Mouse (Mus musculus): ENCODE results near the gene Tbp. TPM values are rescaled to one million over a fixed set of nuclear protein-coding genes. Genes with fewer than 3 reads are reported as not detected.
A peak's percentile ranks its signal among the peaks of the same experiment; 100 is the strongest.

The Tbp gene
- total and polyA plus RNA-seq, 3 experiments = 38.5 to 490 (median 79.6) TPM

GRCm38 (mm10) chr17:15530141-15530540, 30.5 kb downstream of the Tbp start:
- Histone ChIP-seq H3K4me1 (ENCODE audit: control insufficient read depth in 1 of 2, insufficient read depth in 2 of 2, low read length in 2 of 2) (peaks cover 22 to 25% of the 10 kb centered on the region in 2 experiments), H3K9me3 (replicated peaks; ENCODE audit: insufficient read depth, low read length) (no peaks in the 10 kb centered on the region), H3K27me3 (ENCODE audit: control insufficient read depth in 1 of 2, insufficient read depth in 2 of 2, low read length in 2 of 2) (no peaks in the 10 kb centered on the region), H3K4me3 (ENCODE audit: control insufficient read depth in 1 of 2, insufficient read depth in 1 of 2, low read depth in 2 of 2, low read length in 2 of 2) (no peak overlapping the region), H3K9ac (ENCODE audit: control insufficient read depth, low read depth, low read length, poor library complexity, severe bottlenecking) (no peak overlapping the region; the same call in 1 of the 2 replicates), H3K36me3 (ENCODE audit: control insufficient read depth in 1 of 2, insufficient read depth in 2 of 2, low read length in 2 of 2) (peaks cover 0 to 32% of the 10 kb centered on the region in 2 experiments; a peak in 2 of 4 replicates), H3K27ac (ENCODE audit: control insufficient read depth, low read depth, low read length) (peak overlapping the region; percentile 52), H3K79me2 (ENCODE audit: control insufficient read depth, insufficient read depth, low read length, poor library complexity) (peaks cover 15% of the 10 kb centered on the region)
- DNase-seq (ENCODE audit: low read depth, low spot score) = peak; percentile 86
- peak; percentile 51 for TF ChIP-seq SMC3 (IDR thresholded peaks at IDR 0.05; ENCODE audit: low read depth, low read length)
- TF ChIP-seq EP300 (IDR thresholded peaks at IDR 0.05; ENCODE audit: low read depth in 1 of 2, low read length in 2 of 2) = peak in 1 of 2 experiments; percentile 4; a peak in 1 of 4 replicates
- peak in 2 of 3 experiments; percentile 29 to 61; a peak in 4 of 6 replicates for TF ChIP-seq CTCF (IDR thresholded peaks at IDR 0.05 in 2 of 3, conservative IDR thresholded peaks at IDR 0.05 in 1 of 3; ENCODE audit: control insufficient read depth in 1 of 3, insufficient read depth in 1 of 3, low read depth in 2 of 3, low read length in 3 of 3, poor library complexity in 1 of 3, severe bottlenecking in 1 of 3)
- no peak for TF ChIP-seq E2F4 (IDR thresholded peaks at IDR 0.05; ENCODE audit: borderline replicate concordance, low read depth, low read length)
- TF ChIP-seq CHD2 (IDR thresholded peaks at IDR 0.05; ENCODE audit: low read length) = no peak
- peak; percentile 30 for TF ChIP-seq RAD21 (IDR thresholded peaks at IDR 0.05; ENCODE audit: low read depth, low read length)
- TF ChIP-seq TBP (IDR thresholded peaks at IDR 0.05; ENCODE audit: low read depth, low read length) = 0 out of 2 replicates have a peak, but pooled peaks have one; percentile 24
- TF ChIP-seq RCOR1 (IDR thresholded peaks at IDR 0.05; ENCODE audit: low read depth, low read length) = no peak
- TF ChIP-seq HCFC1 (IDR thresholded peaks at IDR 0.05; ENCODE audit: low read depth, low read length) = 0 out of 2 replicates have a peak, but pooled peaks have one; percentile 22
- peak; percentile 37; the same call in 1 of the 2 replicates for TF ChIP-seq MAZ (IDR thresholded peaks at IDR 0.05; ENCODE audit: low read depth, low read length)
- TF ChIP-seq POLR2AphosphoS2 (IDR thresholded peaks at IDR 0.05; ENCODE audit: low read length) = no peak

GRCm38 (mm10) chr17:15535162-15535800, 35.6 kb downstream of the Tbp start:
- H3K9me3 ChIP-seq (replicated peaks; ENCODE audit: insufficient read depth, low read length) = no peaks in the 10 kb centered on the region
- H3K4me3 ChIP-seq (ENCODE audit: control insufficient read depth in 1 of 2, insufficient read depth in 1 of 2, low read depth in 2 of 2, low read length in 2 of 2) = no peak overlapping the region
- peaks cover 0 to under 1% of the 10 kb centered on the region in 2 experiments; a peak in 3 of 4 replicates for H3K27me3 ChIP-seq (ENCODE audit: control insufficient read depth in 1 of 2, insufficient read depth in 2 of 2, low read length in 2 of 2)
- TF ChIP-seq TBP (IDR thresholded peaks at IDR 0.05; ENCODE audit: low read depth, low read length) = no peak
- no peak for TF ChIP-seq MXI1 (IDR thresholded peaks at IDR 0.05; ENCODE audit: low read depth, low read length)
- TF ChIP-seq UBTF (IDR thresholded peaks at IDR 0.05; ENCODE audit: borderline replicate concordance, insufficient read depth, low read depth, low read length) = no peak
- no peak for TF ChIP-seq POLR2AphosphoS5 (IDR thresholded peaks at IDR 0.05; ENCODE audit: borderline replicate concordance, low read depth, low read length)
- TF ChIP-seq POLR2A (IDR thresholded peaks at IDR 0.05; ENCODE audit: control insufficient read depth in 1 of 2, insufficient read depth in 1 of 2, low read depth in 1 of 2, low read length in 2 of 2, poor library complexity in 1 of 2) = no peak
- no peak for TF ChIP-seq KAT2A (conservative IDR thresholded peaks at IDR 0.05; ENCODE audit: low read depth, low read length)
- peaks cover 0 to 4% of the 10 kb centered on the region in 2 experiments; a peak in 1 of 4 replicates for H3K4me1 ChIP-seq (ENCODE audit: control insufficient read depth in 1 of 2, insufficient read depth in 2 of 2, low read length in 2 of 2)
- H3K27ac ChIP-seq (ENCODE audit: control insufficient read depth, low read depth, low read length) = no peak overlapping the region
- no peak for DNase-seq (ENCODE audit: low read depth, low spot score)
- H3K9ac ChIP-seq (ENCODE audit: control insufficient read depth, low read depth, low read length, poor library complexity, severe bottlenecking) = no peak overlapping the region
- no peaks in the 10 kb centered on the region for H3K79me2 ChIP-seq (ENCODE audit: control insufficient read depth, insufficient read depth, low read length, poor library complexity)
- H3K36me3 ChIP-seq (ENCODE audit: control insufficient read depth in 1 of 2, insufficient read depth in 2 of 2, low read length in 2 of 2) = peaks cover 0 to 2% of the 10 kb centered on the region in 2 experiments; a peak in 1 of 4 replicates
